In the genomic region with DNA sequence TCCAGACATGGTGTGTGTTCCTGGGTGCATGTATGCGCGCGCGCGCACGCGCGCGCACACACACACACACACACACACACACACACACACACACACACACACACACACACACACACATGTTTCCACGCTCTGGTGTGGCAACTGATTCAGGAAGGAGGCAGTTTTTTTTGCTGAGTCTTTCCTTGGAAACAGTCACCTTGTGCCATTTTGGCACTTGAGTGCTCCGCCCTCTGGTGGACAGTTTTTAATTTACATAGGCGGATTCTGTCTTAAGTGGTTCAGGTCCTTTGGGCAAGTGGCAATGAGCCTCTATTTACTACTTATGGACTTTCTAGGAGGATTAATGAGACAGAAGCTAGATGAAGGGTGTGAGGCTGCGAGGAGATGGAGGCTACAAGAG, we compare ENCODE assay signal across 7 mouse cellular contexts.
DNase-seq lines count a peak whose midpoint lies in the region; ATAC-seq and TF ChIP-seq lines count a peak whose summit lies in the region.

No protein-coding gene starts in this region.

- no peak overlapping the region for H3K9ac ChIP-seq in embryonic facial prominence, embryonic 11.5 days (replicated peaks; ENCODE audit: low read length)
- no peak overlapping the region for H3K9ac ChIP-seq in hindbrain, postnatal 0 days (replicated peaks; ENCODE audit: low read length)
- no peak overlapping the region for H3K9ac ChIP-seq in liver, embryonic 14.5 days (replicated peaks)

- TF ChIP-seq CTCF in bone marrow, adult 2 months (IDR thresholded peaks at IDR 0.05; ENCODE audit: control insufficient read depth, insufficient read depth, low read length) = 0 out of 2 replicates have a peak, but pooled peaks have one; percentile 6
- peak; percentile 83 for TF ChIP-seq CTCF in hindbrain, postnatal 0 days (IDR thresholded peaks at IDR 0.05; ENCODE audit: low read depth)
- TF ChIP-seq CTCF in liver, embryonic 14.5 days (IDR thresholded peaks at IDR 0.05; ENCODE audit: low read depth) = peak; percentile 72

- ATAC-seq in embryonic facial prominence, embryonic 11.5 days (replicated peaks; ENCODE audit: insufficient number of reproducible peaks, low FRiP score, low TSS enrichment, low read depth) = no peak
- ATAC-seq in hindbrain, postnatal 0 days = no peak
- no peak for ATAC-seq in liver, embryonic 14.5 days (ENCODE audit: insufficient read depth)

- TF ChIP-seq POLR2A in bone marrow, adult 2 months (IDR thresholded peaks at IDR 0.05; ENCODE audit: borderline replicate concordance, control insufficient read depth, low read depth, low read length) = no peak

- H3K4me3 ChIP-seq in bone marrow, adult 2 months (replicated peaks; ENCODE audit: control insufficient read depth, low read depth, low read length) = no peak overlapping the region
- H3K4me3 ChIP-seq in embryonic facial prominence, embryonic 11.5 days (ENCODE audit: low read depth, low read length) = no peak overlapping the region
- H3K4me3 ChIP-seq in hindbrain, postnatal 0 days (ENCODE audit: low read length) = no peak overlapping the region
- H3K4me3 ChIP-seq in liver, embryonic 14.5 days (ENCODE audit: insufficient read depth in 1 of 2, low read depth in 2 of 2, low read length in 2 of 2) = no peak overlapping the region

- no peak overlapping the region for H3K4me2 ChIP-seq in embryonic facial prominence, embryonic 11.5 days (ENCODE audit: low read depth, low read length)
- no peak overlapping the region for H3K4me2 ChIP-seq in hindbrain, postnatal 0 days (ENCODE audit: low read depth, low read length)
- no peak overlapping the region for H3K4me2 ChIP-seq in liver, embryonic 14.5 days (ENCODE audit: low read depth)

- H3K4me1 ChIP-seq in bone marrow, adult 2 months (ENCODE audit: control insufficient read depth, insufficient read depth, low read length) = no peaks in the 10 kb centered on the region; the same call in 1 of the 2 replicates
- peaks cover 3% of the 10 kb centered on the region; the same call in 1 of the 2 replicates for H3K4me1 ChIP-seq in embryonic facial prominence, embryonic 11.5 days (ENCODE audit: control insufficient read depth, insufficient read depth, low read length)
- H3K4me1 ChIP-seq in hindbrain, postnatal 0 days (ENCODE audit: insufficient read depth, low read length) = peaks cover 24% of the 10 kb centered on the region
- H3K4me1 ChIP-seq in liver, embryonic 14.5 days (replicated peaks; ENCODE audit: control insufficient read depth in 2 of 2, insufficient read depth in 2 of 2, low read length in 1 of 2) = 0 out of 4 replicates have a peak, but pooled peaks cover 0 to 2% of the 10 kb centered on the region in 2 experiments

- 70% methylated on average over 13 of the region's 13 CpGs for WGBS in bone marrow, adult 2 months
- WGBS in embryonic facial prominence, embryonic 11.5 days = 67% methylated on average over 13 of the region's 13 CpGs
- WGBS in hindbrain, postnatal 0 days = 71% methylated on average over 13 of the region's 13 CpGs
- 68% methylated on average over 13 of the region's 13 CpGs for WGBS in liver, embryonic 14.5 days (ENCODE audit: insufficient replicate concordance)

- no peak for TF ChIP-seq EP300 in liver, embryonic 14.5 days (IDR thresholded peaks at IDR 0.05; ENCODE audit: low read depth)

- no peaks in the 10 kb centered on the region for H3K9me3 ChIP-seq in embryonic facial prominence, embryonic 11.5 days (replicated peaks; ENCODE audit: control insufficient read depth, low read length)
- no peaks in the 10 kb centered on the region for H3K9me3 ChIP-seq in hindbrain, postnatal 0 days (ENCODE audit: low read length)
- no peaks in the 10 kb centered on the region for H3K9me3 ChIP-seq in liver, embryonic 14.5 days (ENCODE audit: control insufficient read depth, low read length)

- peak; percentile 74 for DNase-seq in testis, postnatal 10 days (ENCODE audit: low spot score)
- DNase-seq in testis, postnatal 14 days (ENCODE audit: low spot score) = no peak
- peak; percentile 92 for DNase-seq in embryonic facial prominence, embryonic 11.5 days (ENCODE audit: low spot score)
- peak; percentile 95 for DNase-seq in hindbrain, postnatal 0 days (ENCODE audit: low spot score)
- peak; percentile 36 to 47 (median 38) for DNase-seq in liver, embryonic 14.5 days (ENCODE audit: low read depth in 3 of 3, low spot score in 3 of 3)
- DNase-seq in retina, embryonic 14.5 days (ENCODE audit: low spot score) = peak; percentile 91

- H3K27me3 ChIP-seq in embryonic facial prominence, embryonic 11.5 days (ENCODE audit: control insufficient read depth, insufficient read depth, low read length) = no peaks in the 10 kb centered on the region
- H3K27me3 ChIP-seq in hindbrain, postnatal 0 days (ENCODE audit: insufficient read depth, low read length) = no peaks in the 10 kb centered on the region
- H3K27me3 ChIP-seq in liver, embryonic 14.5 days (ENCODE audit: control insufficient read depth, insufficient read depth, low read length) = no peaks in the 10 kb centered on the region

- no peak overlapping the region for H3K27ac ChIP-seq in bone marrow, adult 2 months (ENCODE audit: control insufficient read depth, insufficient read depth, low read depth, low read length, poor library complexity)
- no peak overlapping the region for H3K27ac ChIP-seq in embryonic facial prominence, embryonic 11.5 days (replicated peaks; ENCODE audit: low read depth, low read length)
- no peak overlapping the region for H3K27ac ChIP-seq in hindbrain, postnatal 0 days
- no peak overlapping the region for H3K27ac ChIP-seq in liver, embryonic 14.5 days

- H3K36me3 ChIP-seq in embryonic facial prominence, embryonic 11.5 days (replicated peaks; ENCODE audit: control insufficient read depth, insufficient read depth, low read depth, low read length) = no peaks in the 10 kb centered on the region; the same call in 1 of the 2 replicates
- H3K36me3 ChIP-seq in hindbrain, postnatal 0 days (ENCODE audit: insufficient read depth, low read length) = peaks cover 2% of the 10 kb centered on the region; the same call in 1 of the 2 replicates
- no peaks in the 10 kb centered on the region for H3K36me3 ChIP-seq in liver, embryonic 14.5 days (replicated peaks; ENCODE audit: control insufficient read depth, insufficient read depth, low read depth)

Comparison
In these comparisons a context has a peak if more than half of its experiments do, and no peak if none do; other contexts are left out.
1. CTCF ChIP-seq: peak in every context shown above with its lines; median percentile 83 in hindbrain, postnatal 0 days; 72 in liver, embryonic 14.5 days; 6 in bone marrow, adult 2 months.